Mouse (Mus musculus) A20 (cell line): Measurements from ENCODE around the gene Lrrn4.
A peak's percentile ranks its signal among the peaks of the same experiment; 100 is the strongest.

ENCODE experiments used
- DNase-seq: peaks from one replicate; pipeline ENCODE4 v3.0.0-alpha.2; 2011; ENCODE audit warnings: low read depth, low spot score

Gene Lrrn4

GRCm38 (mm10) chr2:132871663-132872062, 9.0 kb downstream of the Lrrn4 start:
- no peak for DNase-seq

GRCm38 (mm10) chr2:132870286-132870685, 10.4 kb downstream of the Lrrn4 start:
- DNase-seq: no peak

- no peak for DNase-seq
These were observed 11.0 kb downstream of the Lrrn4 start for GRCm38 (mm10) chr2:132869682-132870081.

GRCm38 (mm10) chr2:132867521-132867920, 13.2 kb downstream of the Lrrn4 start:
- no peak for DNase-seq

GRCm38 (mm10) chr2:132863325-132863724, 17.4 kb downstream of the Lrrn4 start:
- DNase-seq: no peak

GRCm38 (mm10) chr2:132861456-132861855, 19.2 kb downstream of the Lrrn4 start:
- DNase-seq: no peak

GRCm38 (mm10) chr2:132860435-132860834, 20.3 kb downstream of the Lrrn4 start:
- DNase-seq: no peak

GRCm38 (mm10) chr2:132856333-132856732, 24.4 kb downstream of the Lrrn4 start:
- DNase-seq: no peak

- no peak for DNase-seq
These were observed 27.6 kb downstream of the Lrrn4 start for GRCm38 (mm10) chr2:132853051-132853450.

- DNase-seq: no peak
These were observed 31.6 kb downstream of the Lrrn4 start for GRCm38 (mm10) chr2:132849141-132849540.

GRCm38 (mm10) chr2:132848361-132848760, 32.3 kb downstream of the Lrrn4 start:
- no peak for DNase-seq

GRCm38 (mm10) chr2:132847581-132847980, 33.1 kb downstream of the Lrrn4 start:
- DNase-seq: no peak

GRCm38 (mm10) chr2:132846407-132847358, 34.0 kb downstream of the Lrrn4 start, which contains the start of gene Crls1:
Gene Crls1 (plus strand): TSS chr2:132846666.
- DNase-seq: peak; percentile 97

- DNase-seq: no peak
These were observed 39.6 kb downstream of the Lrrn4 start for GRCm38 (mm10) chr2:132841071-132841470.
